Mouse (Mus musculus): ENCODE measurements around the gene Hist1h1b.
"Not testable (repeated sequence)": the region's sequence is repeated elsewhere in the genome, so short reads cannot be mapped to it uniquely, and the experiment has no call there.

Gene Hist1h1b

DNA sequence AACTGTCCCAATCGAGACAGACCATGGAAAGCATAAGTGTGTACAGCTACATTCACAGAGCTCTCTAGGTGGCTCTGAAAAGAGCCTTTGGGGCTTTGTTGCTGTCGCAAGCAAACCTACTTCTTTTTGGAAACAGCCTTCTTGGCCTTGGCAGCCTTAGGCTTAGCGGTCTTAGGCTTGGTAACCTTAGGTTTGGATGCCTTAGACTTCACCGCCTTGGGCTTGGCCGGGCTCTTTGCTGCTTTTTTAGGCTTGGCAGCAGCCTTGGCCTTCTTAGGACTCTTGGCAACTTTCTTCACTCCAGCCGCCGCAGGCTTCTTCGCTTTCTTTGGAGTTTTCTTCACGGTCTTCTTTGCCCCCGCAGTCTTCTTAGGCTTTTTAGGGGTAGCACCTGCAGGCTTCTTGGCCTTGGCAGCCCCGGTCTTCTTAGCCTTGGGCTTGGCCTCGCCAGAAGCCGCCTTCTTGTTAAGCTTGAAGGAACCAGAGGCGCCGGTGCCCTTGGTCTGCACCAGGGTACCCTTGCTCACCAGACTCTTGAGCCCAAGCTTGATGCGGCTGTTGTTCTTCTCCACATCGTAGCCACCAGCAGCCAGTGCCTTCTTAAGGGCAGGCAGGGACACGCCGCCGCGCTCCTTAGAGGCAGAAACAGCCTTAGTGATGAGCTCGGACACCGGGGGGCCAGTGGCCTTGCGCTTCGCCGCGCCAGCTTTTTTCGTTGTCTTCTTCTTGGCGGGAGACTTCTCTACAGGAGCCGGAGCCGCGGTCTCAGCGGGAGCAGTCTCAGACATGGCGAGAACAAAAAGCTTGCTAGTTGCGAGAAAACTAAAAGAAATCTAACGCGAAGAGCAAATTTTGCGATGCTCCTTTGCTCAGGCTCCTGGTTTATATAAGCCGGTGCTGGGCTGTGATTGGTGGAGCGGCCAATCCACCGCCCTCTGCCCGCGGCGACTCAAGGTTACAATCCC, at the start of gene Hist1h1b:
Gene Hist1h1b, minus strand, starts transcription at position 859 of the 965 bp plus-strand sequence.
- peak; percentile 76 for DNase-seq

DNA sequence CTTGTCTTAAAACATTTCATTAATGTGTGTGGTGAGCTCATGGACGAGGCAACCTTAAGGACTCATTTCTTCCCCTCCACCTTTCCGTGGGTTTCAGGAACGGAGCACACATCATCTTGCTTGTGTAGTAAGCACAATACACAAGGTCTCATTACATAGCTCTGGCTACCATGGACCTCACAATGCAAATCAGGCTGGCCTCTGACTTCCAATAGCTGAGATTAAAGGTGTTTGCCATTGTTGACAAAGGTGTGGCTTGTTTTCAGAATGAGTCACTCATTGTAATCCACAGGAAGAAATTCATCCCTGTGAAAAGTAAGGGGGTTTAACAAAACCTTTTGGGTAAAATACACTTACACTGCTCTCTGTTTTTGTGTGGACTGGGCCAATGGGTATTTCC, 48.1 kb upstream of the Hist1h1b start:
- no peak for DNase-seq

DNA sequence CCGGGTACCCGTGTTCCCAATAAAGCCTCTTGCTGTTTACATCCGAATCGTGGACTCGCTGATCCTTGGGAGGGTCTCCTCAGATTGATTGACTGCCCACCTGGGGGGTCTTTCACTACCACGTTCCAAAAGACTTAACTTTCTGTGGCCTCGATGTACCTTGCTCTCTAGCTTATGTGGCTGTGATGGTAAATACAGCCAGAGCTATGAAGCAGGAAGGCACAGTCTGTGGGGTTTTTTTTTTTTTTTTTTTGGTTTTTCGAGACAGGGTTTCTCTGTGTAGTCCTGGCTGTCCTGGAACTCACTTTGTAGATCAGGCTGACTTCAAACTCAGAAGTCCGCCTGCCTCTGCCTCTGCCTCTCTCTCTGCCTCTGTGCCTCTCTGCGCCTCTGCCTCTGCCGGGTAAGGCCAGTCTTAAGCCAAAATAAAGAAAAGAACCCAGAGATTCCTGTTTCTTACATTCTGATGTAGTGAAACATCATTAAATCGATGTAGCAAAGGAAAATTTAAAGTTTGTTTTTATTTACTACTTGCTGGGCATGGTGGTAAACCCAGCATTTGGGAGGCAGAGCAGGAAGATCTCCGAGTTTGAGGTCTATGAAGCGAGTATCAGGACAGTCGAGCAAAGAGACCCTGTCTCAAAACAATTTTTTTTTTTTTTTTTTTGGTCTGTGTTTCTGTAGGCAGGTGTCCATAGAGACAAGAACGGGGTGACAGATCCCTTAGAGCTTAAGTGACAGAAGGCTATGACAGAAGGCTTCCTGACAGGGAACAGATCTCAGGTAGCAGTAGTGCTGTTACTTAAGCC, 39.9 kb upstream of the Hist1h1b start:
- not testable (repeated sequence) for DNase-seq

DNA sequence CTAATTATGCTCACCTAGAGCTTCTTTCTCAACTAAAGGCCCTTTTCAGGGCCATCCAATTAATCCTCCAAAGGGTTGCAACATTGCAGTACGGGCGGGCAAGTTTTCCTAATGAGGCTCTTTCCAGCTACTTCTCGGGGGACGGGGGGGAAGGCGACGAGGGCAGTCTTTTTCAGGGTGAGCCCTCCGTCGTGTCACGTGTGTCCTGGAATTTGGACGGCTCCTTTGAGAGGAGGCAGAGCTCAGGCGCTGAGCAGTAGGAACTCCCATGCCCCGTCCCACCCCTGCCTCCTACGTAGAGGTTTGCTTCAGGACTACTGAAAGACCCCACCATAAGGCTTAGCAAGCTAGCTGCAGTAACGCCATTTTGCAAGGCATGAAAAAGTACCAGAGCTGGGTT, 31.7 kb upstream of the Hist1h1b start:
- not testable (repeated sequence) for DNase-seq

- DNase-seq: peak; percentile 30
Observed at GRCm38 (mm10) chr13:21811539-21811938, 31.1 kb upstream of the Hist1h1b start, which contains the start of gene Hist1h4m. TSS of gene Hist1h4m (plus strand) at chr13:21811746.

DNA sequence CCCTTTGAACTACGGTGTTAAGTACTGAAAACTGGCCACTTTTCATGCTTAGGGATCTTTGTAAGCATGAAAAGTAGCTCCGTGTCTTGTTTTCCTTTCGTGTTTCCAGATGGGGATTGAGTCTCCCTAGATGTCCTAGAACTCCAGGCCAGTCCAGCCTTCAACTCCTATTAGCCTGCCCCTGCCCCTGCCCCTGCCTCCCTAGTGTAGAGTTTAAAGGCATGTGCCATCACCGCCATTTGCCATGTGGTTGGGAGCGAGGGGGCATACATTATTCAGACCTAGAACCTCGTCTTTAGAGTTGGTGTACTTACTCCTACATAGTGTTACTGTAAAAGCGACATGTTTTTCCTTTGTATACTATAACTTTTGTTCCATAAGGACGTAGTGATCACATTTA, 30.6 kb upstream of the Hist1h1b start:
- DNase-seq: not testable (repeated sequence)

GRCm38 (mm10) chr13:21810073-21810472, 29.6 kb upstream of the Hist1h1b start, which contains the start of the genes Hist1h2bq and Hist1h2ao:
TSS of gene Hist1h2bq (minus strand) at chr13:21810197.
TSS of gene Hist1h2ao (plus strand) at chr13:21810465.
- DNase-seq: not testable (repeated sequence)

DNA sequence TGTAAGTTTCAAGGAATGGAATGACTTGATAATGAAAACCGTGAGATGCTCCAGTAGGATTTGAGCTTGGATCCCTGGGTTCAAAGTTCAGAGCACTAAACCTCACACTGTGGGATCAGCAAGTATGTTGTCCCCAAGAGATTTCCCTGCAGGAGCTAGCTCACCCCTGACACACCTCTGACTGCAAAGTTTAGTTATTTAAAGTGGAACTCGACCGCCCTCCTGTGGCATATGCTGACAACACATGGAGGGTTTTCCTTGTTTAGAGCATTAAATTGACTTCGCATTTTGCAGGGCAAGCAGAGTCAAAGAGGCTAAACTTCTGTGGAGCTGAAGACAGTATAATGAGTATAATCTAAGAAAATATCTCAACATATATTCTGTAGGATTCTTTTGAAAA, 22.6 kb upstream of the Hist1h1b start:
- not testable (repeated sequence) for DNase-seq

- DNase-seq: not testable (repeated sequence)
Observed at GRCm38 (mm10) chr13:21797163-21797562, 16.7 kb upstream of the Hist1h1b start.

DNA sequence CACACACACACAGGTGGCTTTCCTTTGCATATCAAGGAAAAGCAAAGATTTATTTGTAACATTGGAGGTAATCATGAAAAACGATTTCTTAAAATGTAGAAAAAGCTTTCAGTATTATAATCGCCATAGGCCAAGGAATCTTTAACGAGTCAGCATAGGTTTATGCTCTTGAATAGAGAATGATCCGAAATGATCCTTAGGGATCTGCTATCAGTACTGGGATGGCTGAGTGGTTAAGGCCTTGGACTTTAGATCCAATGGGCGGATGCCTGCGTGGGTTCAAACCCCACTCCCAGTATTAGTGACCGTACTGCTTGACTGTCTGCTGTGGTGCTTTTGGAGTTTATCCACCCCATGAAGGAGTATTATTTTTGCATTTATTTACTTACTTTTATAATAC, 15.2 kb upstream of the Hist1h1b start:
- no peak for DNase-seq

GRCm38 (mm10) chr13:21790601-21791283, 10.3 kb upstream of the Hist1h1b start:
- no peak for DNase-seq

DNA sequence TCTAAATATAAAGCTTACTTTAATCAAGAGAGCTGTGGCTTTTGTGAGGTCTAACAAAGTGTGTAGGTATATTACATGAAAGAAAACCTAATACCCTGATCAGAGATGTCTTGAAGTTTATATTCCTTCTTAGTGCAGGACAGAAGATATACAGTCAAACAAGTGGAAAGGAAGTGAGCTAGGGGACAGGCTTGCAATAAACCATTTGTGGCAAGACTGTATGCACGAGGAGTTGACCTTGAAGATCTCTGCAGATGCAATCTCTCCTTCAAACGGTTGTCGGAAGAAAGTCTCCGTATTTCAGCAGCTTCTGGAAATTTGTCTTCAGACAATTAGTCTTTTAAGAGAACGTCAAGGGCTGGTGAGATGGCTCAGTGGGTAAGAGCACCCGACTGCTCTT, 9.5 kb upstream of the Hist1h1b start:
- no peak for DNase-seq

DNA sequence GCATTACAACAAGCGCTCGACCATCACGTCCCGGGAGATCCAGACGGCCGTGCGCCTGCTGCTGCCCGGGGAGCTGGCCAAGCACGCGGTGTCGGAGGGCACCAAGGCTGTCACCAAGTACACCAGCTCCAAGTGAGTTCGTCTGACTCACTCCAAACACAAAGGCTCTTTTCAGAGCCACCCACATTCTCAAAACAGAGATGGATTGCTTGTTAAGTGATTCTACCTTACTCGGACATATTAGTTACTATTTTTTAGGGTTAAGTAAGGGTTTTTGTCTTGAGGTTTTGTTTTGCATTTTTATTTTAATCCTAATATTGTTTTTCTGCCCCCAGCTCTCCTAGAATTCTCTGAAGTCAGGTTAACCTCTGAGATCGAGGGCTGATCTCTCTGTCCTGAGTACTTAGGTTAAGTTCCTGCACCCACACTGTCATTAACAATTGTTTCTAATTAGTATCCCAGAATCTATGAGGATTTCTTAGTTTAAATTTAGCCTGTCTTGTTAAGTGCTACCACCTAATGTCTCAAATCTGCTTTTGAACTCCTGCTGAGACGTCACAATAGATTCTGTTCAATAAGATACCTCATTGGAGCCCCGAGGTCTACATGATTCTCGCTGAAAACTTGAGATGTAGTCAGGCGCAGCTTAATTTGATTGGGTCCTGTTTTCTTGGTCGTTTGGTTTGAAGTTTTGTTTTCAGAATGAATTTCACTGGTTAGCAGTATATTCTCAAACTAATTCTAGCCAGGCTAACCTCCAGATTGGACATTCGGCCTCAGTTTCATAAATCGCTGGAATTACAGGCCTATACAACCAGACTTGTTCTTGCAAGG, 7.6 kb upstream of the Hist1h1b start:
- DNase-seq: no peak

GRCm38 (mm10) chr13:21786899-21787629, 6.6 kb upstream of the Hist1h1b start, which contains the start of the genes Hist1h2an and Hist1h2bp:
TSS of gene Hist1h2an (minus strand) at chr13:21787218.
TSS of gene Hist1h2bp (plus strand) at chr13:21787461.
- DNase-seq: peak; percentile 92

GRCm38 (mm10) chr13:21786189-21786898, 5.9 kb upstream of the Hist1h1b start:
- DNase-seq: no peak

DNA sequence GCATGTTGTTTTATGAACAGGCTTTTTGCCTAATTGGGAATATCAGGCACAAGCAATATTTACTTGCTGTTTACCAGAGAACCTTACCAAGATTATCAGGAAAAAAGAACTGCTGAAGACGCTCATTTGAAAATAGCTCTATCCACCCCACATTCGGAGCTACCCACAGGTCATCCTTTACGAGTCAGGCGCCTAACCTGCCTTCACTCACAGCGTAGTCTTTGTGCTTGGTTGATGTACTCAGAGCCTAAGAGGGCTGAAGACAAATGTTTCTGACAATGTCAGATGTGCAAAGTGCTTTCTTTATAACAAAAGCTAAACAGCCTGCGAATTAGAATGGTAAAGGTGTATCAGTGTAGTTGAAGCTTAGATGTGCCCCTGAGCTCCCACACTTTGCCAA, 3.9 kb upstream of the Hist1h1b start:
- DNase-seq: no peak

- peak; percentile 28 for DNase-seq
Observed at GRCm38 (mm10) chr13:21783734-21784161, 3.3 kb upstream of the Hist1h1b start.

GRCm38 (mm10) chr13:21783255-21783617, 2.8 kb upstream of the Hist1h1b start, which contains the start of gene Hist1h3i:
TSS of gene Hist1h3i (minus strand) at chr13:21783370.
- peak; percentile 61 for DNase-seq

- peak; percentile 52 for DNase-seq
Observed at GRCm38 (mm10) chr13:21782361-21783254, 2.2 kb upstream of the Hist1h1b start.

Data from cerebellum, adult 11-12 months (tissue).